In the genomic region with DNA sequence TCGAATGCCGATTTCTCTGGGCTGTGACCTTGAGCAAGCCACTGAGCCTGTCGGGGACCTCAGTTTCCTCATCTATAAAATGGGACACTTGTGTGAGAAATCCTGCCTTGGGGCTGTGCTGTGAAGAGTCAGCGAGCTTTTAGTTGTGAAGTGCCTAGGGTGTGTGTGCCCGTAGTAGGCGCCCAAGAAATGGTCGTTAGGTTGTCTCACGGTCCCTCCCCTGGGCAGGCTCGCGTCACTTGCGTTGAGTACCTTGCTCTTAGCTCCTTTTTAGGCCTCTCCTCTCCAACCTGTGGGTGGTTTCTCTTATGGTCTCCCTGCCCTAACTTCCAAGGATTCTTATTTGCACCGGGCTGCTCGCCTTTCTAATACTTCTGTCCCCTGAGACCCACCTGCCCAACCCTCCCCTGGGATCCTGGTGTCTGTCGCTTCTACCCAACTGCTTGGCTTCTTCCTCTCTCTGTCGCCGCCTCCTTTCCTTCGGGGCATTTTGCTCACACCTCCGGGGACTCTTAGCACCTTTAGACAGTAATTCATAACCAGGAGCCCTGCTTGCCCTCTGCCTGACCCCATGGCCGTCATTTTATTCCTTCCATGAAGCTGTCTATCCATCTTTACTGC, we compare ENCODE assay signal across 8 mouse cellular contexts. TPM values are rescaled to one million over a fixed set of nuclear protein-coding genes. Genes with fewer than 3 reads are reported as not detected.
DNase-seq lines count a peak whose midpoint lies in the region; ATAC-seq lines count a peak whose summit lies in the region.

No protein-coding gene starts in this region.

- H3K27ac ChIP-seq in embryonic facial prominence, embryonic 15.5 days (replicated peaks) = peak overlapping the region; percentile 87
- H3K27ac ChIP-seq in limb, embryonic 10.5 days = peak overlapping the region; percentile 94

- H3K4me3 ChIP-seq in embryonic facial prominence, embryonic 15.5 days (replicated peaks) = peak overlapping the region; percentile 82
- peak overlapping the region; percentile 91 for H3K4me3 ChIP-seq in limb, embryonic 10.5 days

- H3K4me2 ChIP-seq in embryonic facial prominence, embryonic 15.5 days (replicated peaks) = peak overlapping the region; percentile 84

- peak; percentile 19 for DNase-seq in layer of hippocampus, adult 11-12 months (ENCODE audit: low spot score)
- DNase-seq in layer of hippocampus, adult 9-10 months (ENCODE audit: low spot score) = no peak
- peak; percentile 42 for DNase-seq in Muller cell, postnatal 12 days (ENCODE audit: inconsistent ontology term)
- DNase-seq in heart, postnatal 36 days = peak; percentile 28 to 38
- DNase-seq in limb, embryonic 10.5 days (ENCODE audit: low spot score) = no peak
- peak; percentile 51 to 60 for DNase-seq in spleen, postnatal 36 days (ENCODE audit: low spot score in 2 of 2)

- peaks cover 19% of the 10 kb centered on the region for H3K4me1 ChIP-seq in embryonic facial prominence, embryonic 15.5 days
- H3K4me1 ChIP-seq in limb, embryonic 10.5 days = peaks cover 31% of the 10 kb centered on the region

- intact Hi-C loops in heart, postnatal 36 days (cut with DNase I) = loop anchor here (1.0 to 2.0 kb wide), 2 partner anchors 37 to 63 kb away; no protein-coding TSS in a partner anchor

- under 1% methylated on average over 19 of the region's 19 CpGs for WGBS in embryonic facial prominence, embryonic 15.5 days
- WGBS in limb, embryonic 10.5 days = 0% methylated on average over 19 of the region's 19 CpGs

- H3K27me3 ChIP-seq in embryonic facial prominence, embryonic 15.5 days = no peaks in the 10 kb centered on the region
- no peaks in the 10 kb centered on the region for H3K27me3 ChIP-seq in limb, embryonic 10.5 days (ENCODE audit: low read depth, poor library complexity, severe bottlenecking)

- no peaks in the 10 kb centered on the region for H3K36me3 ChIP-seq in embryonic facial prominence, embryonic 15.5 days
- no peaks in the 10 kb centered on the region for H3K36me3 ChIP-seq in limb, embryonic 10.5 days

- ATAC-seq in embryonic facial prominence, embryonic 15.5 days (ENCODE audit: insufficient number of reproducible peaks, low FRiP score, low TSS enrichment, low read depth) = no peak
- ATAC-seq in megakaryocyte progenitor cell, adult 5-6 weeks (replicated peaks; ENCODE audit: poor library complexity) = 0 out of 2 replicates have a peak, but pooled peaks have one; percentile 13

- no peaks in the 10 kb centered on the region for H3K9me3 ChIP-seq in embryonic facial prominence, embryonic 15.5 days (replicated peaks)
- H3K9me3 ChIP-seq in limb, embryonic 10.5 days (replicated peaks) = no peaks in the 10 kb centered on the region

- H3K9ac ChIP-seq in embryonic facial prominence, embryonic 15.5 days = peak overlapping the region; percentile 87

RNA-seq across cellular contexts. Expression of a gene that starts 0.7 kb away (rescaled TPM):
- 49.6 and 51.7 TPM in 2 replicates for polyA plus RNA-seq in embryonic facial prominence, embryonic 15.5 days (2015; fragmentation: Nextera tagmentation; extraction: Ambion mirVana)
- 100 to 1,000 TPM; 113 to 137 TPM for total RNA-seq in heart, postnatal 36 days (2021)
- 38.2 and 42.4 TPM in 2 replicates for polyA plus RNA-seq in limb, embryonic 10.5 days (2016; fragmentation: Nextera tagmentation; extraction: Ambion mirVana)
- 42.9 and 50.6 TPM in 2 replicates for total RNA-seq in megakaryocyte progenitor cell, adult 5-6 weeks (2015)
- total RNA-seq in megakaryocyte progenitor cell, adult 5-6 weeks (2017) = 30.0 and 32.3 TPM in 2 replicates

Comparison
In these comparisons a context has a peak if more than half of its experiments do, and no peak if none do; other contexts are left out.
1. DNase-seq: peak in layer of hippocampus, adult 11-12 months (single experiment), Muller cell, postnatal 12 days (single experiment), heart, postnatal 36 days (2 of 2) and spleen, postnatal 36 days (2 of 2); none in layer of hippocampus, adult 9-10 months (single experiment) and limb, embryonic 10.5 days (single experiment).